Mouse (Mus musculus) thymus, postnatal 25 days (tissue): Measurements from ENCODE around the gene Macrod2.

Experiments
- DNase-seq: peaks from one replicate; pipeline ENCODE4 v3.0.0; 2022

The Macrod2 gene

GRCm38 (mm10) chr2:141886694-141887474 is 1491.8 kb downstream of the Macrod2 start:
- DNase-seq: no peak

DNA sequence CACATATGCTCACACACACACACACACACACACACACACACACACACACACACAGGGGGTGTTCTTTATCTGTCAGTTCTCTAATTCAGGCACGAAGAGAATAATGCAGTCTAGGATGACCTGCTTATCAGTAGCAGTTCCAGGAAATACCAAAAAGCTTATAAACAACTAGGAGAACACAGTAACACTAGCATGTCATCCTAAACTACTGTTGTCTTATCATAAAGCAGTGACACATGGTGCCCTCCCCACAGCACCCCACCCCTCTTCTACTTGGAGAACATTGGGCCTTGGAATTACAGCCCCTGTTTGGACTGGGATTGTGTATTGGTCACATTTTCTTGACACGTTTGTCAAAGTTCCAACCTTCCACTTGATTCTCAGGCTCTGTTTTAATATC is 1494.4 kb downstream of the Macrod2 start:
- no peak for DNase-seq

- no peak for DNase-seq
Measured at GRCm38 (mm10) chr2:141897951-141898350, 1502.8 kb downstream of the Macrod2 start.

GRCm38 (mm10) chr2:141911831-141912447 is 1516.8 kb downstream of the Macrod2 start:
- DNase-seq: no peak

GRCm38 (mm10) chr2:141913486-141913885 is 1518.4 kb downstream of the Macrod2 start:
- DNase-seq: no peak

DNA sequence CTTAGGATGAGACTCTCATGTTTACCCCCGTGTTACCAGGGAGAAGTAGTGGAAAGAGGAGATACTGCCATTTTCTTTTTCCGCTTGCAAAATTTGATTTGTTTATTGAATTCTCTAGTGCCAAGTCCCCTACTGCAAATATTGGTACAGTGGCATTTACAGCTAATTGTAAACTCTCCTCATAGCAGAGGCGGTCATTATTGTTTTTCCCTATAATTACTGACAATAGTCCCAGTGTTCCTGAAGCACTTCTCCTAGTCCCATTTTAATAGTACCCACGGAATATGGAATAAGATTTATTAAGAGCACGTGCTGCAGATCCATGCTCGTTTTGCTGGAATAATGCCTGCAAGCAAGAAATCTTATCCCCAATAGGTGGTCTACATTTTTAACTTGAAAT is 1518.8 kb downstream of the Macrod2 start:
- no peak for DNase-seq

- DNase-seq: no peak
Measured at GRCm38 (mm10) chr2:141920377-141920992, 1525.4 kb downstream of the Macrod2 start.

GRCm38 (mm10) chr2:141935130-141935529 is 1540.0 kb downstream of the Macrod2 start:
- DNase-seq: no peak

DNA sequence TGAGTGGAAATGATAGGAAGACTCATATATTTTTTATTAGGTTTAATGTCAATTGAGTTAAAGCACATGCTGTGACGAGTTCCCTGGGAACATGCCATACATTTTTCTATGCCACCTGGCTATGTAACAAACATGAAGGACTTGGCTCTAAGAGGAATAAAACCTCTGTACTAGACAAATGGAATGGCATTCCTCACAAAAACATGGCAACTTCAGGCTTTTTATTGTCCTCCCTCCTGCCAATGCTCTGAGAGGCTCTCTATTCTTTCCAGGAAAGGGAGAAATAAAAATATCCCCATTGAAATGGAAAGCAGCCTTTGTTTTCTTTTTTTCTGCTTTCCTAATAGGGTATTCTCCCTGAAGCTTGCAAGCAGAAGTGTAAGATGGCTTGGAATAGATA is 1559.7 kb downstream of the Macrod2 start:
- DNase-seq: no peak

DNA sequence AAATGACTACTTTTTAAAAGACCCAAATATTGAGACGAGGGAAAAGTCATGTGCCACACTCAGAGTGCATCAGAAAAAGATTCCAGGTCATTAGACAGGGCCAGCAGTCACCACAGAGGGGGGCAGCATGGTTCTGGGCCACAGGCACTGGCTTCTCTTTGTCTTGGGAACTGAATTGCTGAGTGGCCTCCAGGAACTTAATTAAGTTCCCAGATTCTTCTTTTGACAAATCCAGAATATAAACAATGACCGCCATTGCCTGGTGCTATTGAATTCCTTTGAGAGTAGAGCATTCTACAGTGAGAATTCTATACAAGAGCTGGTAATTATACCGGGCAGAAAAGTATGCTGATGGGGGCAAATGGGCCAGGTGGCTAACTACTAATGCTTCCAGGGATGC is 1560.1 kb downstream of the Macrod2 start:
- no peak for DNase-seq

DNA sequence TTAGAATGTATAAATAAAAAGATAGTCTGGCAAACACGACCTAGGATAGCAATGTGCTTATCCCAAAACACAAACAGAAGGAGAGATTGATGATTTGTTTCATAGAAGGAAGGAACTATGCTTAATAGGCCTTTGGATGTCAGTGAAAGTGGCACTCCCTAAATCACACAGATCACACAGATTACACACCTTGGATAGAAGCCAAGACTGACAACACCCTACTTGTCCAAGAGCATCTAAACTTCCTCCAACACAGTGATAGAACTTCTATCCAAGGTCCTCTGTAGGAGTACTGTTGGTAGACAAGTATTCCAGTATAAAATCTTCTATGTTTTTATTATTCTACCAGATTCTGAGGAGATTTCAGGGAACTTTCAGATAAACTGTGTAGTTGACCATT is 1567.8 kb downstream of the Macrod2 start:
- no peak for DNase-seq

DNA sequence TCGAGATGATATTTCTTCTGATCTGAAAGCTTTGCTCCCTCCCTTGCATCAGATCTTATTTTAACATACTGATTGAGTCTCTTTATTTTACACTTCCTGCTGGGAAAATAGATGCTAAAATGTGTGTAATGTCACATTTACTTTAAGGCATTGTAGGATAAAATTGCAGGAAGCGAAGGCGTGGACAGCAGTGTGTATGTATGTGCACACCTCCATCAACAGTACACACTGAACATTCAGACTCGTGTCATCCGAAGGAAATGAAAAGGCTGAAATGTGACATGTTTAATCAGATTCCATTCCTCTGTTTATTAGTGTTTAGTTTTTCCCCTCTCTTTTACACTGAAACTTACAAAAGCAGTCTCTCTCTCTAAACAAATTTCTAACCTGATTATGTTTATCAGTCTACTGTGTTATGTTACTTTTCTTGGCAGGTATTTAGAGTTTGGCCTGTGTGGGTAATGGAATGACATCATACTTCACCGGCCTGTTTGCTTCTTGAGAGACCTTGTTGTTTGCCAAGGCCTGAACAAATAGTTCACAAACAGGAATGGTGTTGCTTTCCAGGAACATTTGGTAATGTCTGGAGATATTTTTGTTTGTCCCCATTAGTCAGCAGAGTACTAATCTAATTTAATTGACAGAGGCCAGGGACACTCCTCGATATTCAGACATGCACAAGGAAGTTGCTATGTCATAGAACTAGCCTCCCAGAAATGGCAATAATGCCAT is 1588.7 kb downstream of the Macrod2 start:
- no peak for DNase-seq

DNA sequence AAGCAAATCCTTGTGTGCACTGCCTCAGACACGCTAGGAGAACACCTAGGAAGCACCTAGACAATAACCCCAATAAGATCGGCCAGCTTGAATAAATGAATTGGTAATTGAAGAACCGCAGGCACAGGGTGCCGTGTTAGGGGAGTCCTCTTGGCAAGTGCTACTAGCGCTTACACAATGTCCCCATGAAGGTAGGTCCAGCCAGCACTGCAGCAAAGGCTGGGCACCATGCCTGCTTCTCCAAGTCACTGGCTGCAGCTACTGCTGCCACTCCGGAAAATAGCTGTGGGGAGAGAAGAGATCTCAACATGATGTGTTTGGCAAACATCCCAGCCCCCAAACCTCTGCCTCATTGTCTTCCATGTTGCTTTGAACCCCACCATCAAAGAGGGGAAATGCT is 1603.8 kb downstream of the Macrod2 start:
- no peak for DNase-seq

DNA sequence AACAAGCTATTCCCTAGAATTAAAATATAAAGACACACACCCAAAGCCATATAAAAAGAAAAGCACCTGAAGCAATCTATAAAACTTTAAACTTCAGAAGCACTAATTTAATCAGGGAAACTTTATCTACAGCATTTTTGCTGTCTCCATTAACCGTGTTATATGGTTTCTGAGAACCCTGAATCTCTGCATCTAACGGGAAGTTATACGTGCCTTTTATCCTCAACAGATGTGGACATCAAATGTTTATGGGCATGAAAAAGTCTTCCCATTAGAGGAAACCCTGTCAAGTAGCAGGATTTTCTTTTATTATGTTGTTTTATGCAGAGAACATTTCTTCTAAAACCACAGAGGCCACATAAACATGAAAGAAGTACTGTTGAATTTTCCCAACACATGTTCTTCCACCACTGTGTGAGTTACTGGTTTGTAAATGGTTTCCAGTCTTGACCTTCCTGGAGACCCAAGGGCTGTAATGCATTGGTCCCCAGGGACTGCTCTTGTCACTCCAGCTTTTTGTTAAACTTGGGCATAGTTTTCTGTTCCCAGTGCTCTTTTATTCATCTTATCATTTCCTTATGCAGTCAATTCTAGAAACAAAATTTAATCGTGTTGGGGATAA is 1629.5 kb downstream of the Macrod2 start:
- no peak for DNase-seq

- DNase-seq: no peak
Measured at GRCm38 (mm10) chr2:142026721-142027120, 1631.6 kb downstream of the Macrod2 start.

GRCm38 (mm10) chr2:142030756-142031646 is 1635.9 kb downstream of the Macrod2 start:
- DNase-seq: no peak

DNA sequence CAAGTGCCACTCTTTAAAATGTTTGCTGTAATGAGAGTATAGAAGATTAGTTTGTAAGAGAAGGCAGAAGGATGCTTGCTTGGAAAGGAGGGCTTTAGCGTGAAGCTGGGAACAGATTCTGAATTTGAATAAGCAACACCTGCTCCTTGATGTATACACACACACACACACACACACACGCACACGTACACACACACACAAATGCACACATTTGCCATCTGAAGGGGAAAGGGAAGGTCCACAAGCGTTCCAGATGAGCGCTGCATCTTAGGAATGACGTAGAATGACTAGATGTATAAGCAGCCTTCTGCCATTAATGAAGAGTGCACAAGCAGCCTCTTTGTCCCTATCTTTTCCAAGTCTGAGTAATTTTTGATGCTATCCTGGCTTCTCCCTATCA is 1660.5 kb downstream of the Macrod2 start:
- no peak for DNase-seq

DNA sequence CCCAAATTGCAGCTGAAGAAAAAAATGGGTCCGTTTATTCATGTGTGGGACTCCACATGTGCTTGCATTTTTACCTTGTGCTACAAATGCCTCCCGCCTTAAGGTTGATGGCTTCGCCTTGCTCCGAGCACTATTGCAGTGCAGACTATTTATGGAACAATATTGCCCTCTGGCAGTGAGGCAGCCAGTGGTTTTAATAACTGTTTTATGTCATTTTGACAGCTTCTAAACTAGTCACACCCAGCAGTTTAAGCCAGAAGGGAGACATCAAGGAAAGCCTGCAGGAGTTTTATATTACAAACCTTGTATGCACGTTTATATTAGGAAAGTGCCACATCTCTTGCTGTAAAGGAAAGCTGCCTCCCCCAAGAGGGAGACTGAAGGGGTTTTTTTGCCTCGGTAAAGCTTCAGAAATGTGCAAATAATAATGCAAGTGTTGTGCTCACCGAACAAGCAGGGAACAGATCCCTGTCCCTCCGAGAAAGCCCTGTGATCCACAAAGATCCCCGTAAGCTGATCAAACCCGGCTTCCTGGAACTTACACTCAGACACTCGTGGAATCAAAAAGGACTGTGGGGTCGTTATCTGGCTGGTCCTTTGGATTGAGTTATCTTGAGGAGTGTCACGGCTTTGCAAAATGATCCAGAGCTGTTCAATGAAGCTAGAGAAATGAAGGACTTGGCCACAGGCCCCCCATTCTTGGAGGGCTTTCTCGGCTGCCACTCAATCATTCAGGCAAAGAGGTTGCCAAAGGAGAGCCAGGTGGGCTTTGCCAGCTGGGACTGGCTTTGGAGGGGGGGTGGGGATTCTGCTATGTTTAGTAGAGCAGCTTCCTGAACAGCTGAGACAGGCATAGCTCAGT is 1663.0 kb downstream of the Macrod2 start:
- DNase-seq: no peak

GRCm38 (mm10) chr2:142058751-142059090 is 1663.6 kb downstream of the Macrod2 start:
- DNase-seq: no peak

DNA sequence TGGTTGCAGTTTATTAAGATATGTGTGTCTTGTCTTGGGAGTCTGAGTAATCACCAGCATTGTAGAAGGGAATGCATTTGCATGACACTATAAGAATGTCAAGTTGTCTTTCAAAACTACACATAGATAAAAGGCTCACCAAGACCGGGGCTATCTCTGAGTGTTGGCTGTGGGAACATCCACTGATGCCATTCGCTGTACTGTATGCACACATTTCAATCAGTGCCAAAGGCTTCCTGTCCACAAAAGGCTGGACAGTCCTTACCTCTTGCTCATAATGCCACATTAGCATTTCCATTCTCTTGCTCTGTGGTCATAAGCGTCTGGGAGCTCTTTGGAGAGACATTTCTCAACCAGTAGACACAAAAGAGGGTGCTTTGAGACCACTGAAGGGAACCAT is 1713.8 kb downstream of the Macrod2 start:
- no peak for DNase-seq

DNA sequence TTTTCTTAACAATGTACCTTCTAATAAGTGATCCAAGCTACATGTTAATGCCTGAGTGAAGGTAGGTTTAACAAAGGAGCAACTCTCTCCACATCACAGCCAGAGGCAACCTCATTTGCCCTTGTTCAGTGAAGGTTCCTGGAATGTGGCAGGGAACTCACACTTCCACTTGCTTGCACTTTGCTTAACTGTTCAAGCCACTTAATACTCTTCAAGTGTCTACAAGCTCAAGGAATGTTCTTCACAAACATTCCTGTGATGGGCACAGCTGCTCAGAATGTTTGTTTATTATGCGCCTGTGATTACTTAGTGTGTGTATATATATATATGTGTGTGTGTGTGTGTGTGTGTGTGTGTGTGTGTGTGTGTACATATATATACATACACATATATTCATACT is 1721.5 kb downstream of the Macrod2 start:
- DNase-seq: no peak
